Mouse (Mus musculus): ENCODE data around the gene Scfd1. TPM values are rescaled to one million over a fixed set of nuclear protein-coding genes. Genes with fewer than 3 reads are reported as not detected.

Gene Scfd1
- polyA plus RNA-seq, 1 experiment: 52.7 TPM

GRCm38 (mm10) chr12:51438311-51438710, 61.0 kb downstream of the Scfd1 start:
- Histone ChIP-seq H3K4me3 (ENCODE audit: insufficient read depth, low read depth, low read length) (no peak overlapping the region), H3K4me1 (ENCODE audit: control insufficient read depth, insufficient read depth, insufficient read length, low read length) (no peaks in the 10 kb centered on the region), H3K27ac (replicated peaks; ENCODE audit: low read depth, low read length) (no peak overlapping the region)

- no peak overlapping the region for H3K4me3 ChIP-seq (ENCODE audit: insufficient read depth, low read depth, low read length)
- H3K27ac ChIP-seq (replicated peaks; ENCODE audit: low read depth, low read length): no peak overlapping the region
- no peaks in the 10 kb centered on the region for H3K4me1 ChIP-seq (ENCODE audit: control insufficient read depth, insufficient read depth, insufficient read length, low read length)
These were observed 72.0 kb downstream of the Scfd1 start for GRCm38 (mm10) chr12:51449303-51449702.

- H3K4me3 ChIP-seq (ENCODE audit: insufficient read depth, low read depth, low read length): no peak overlapping the region
- H3K27ac ChIP-seq (replicated peaks; ENCODE audit: low read depth, low read length): no peak overlapping the region
- no peaks in the 10 kb centered on the region; the same call in 1 of the 2 replicates for H3K4me1 ChIP-seq (ENCODE audit: control insufficient read depth, insufficient read depth, insufficient read length, low read length)
These were observed 93.6 kb downstream of the Scfd1 start for GRCm38 (mm10) chr12:51470881-51471280.

DNA sequence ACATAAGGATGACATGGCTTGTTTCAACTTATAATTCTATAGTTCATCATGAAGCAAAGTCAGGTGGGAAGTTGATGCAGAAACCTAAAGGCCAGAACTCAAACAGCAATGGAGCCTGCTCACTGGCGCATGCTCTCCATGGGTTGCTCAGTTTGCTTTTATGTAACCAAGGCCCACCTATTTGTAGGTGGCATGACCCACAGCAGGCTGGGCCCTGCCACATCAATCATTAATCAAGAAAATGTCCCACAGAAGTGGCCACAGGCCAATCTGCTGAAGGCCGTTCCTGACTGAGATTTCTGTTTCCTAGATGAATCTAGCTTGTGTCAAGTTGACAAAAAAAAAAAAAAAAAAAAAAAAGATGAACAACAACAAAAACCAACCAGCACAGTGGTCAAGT, 103.9 kb downstream of the Scfd1 start:
- Histone ChIP-seq H3K4me3 (ENCODE audit: insufficient read depth, low read depth, low read length) (no peak overlapping the region), H3K27ac (replicated peaks; ENCODE audit: low read depth, low read length) (no peak overlapping the region), H3K4me1 (ENCODE audit: control insufficient read depth, insufficient read depth, insufficient read length, low read length) (no peaks in the 10 kb centered on the region)

DNA sequence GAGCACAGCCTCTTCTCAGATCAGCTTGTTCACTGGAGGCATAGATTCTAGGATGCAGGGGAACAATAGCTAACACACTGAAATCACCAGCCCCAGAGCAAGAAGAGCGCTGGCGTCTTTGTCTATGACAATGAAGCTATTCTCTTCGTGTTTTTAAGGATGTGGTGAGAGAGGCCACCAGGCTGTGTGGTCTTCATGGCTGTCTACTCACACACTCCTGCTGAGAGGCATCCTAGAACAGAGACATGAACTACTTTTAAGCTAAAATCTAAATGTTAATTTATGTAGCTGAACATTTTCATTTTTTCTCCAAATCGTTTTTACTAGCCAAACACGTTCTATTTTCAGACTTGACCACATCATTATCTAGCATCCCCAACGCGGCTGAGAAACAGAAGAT, 114.7 kb downstream of the Scfd1 start:
- H3K4me3 ChIP-seq (ENCODE audit: insufficient read depth, low read depth, low read length): no peak overlapping the region
- no peak overlapping the region for H3K27ac ChIP-seq (replicated peaks; ENCODE audit: low read depth, low read length)
- H3K4me1 ChIP-seq (ENCODE audit: control insufficient read depth, insufficient read depth, insufficient read length, low read length): no peaks in the 10 kb centered on the region

GRCm38 (mm10) chr12:51493476-51493875, 116.2 kb downstream of the Scfd1 start:
- Histone ChIP-seq H3K27ac (replicated peaks; ENCODE audit: low read depth, low read length) (no peak overlapping the region), H3K4me3 (ENCODE audit: insufficient read depth, low read depth, low read length) (no peak overlapping the region), H3K4me1 (ENCODE audit: control insufficient read depth, insufficient read depth, insufficient read length, low read length) (no peaks in the 10 kb centered on the region)

- Histone ChIP-seq H3K4me1 (ENCODE audit: control insufficient read depth, insufficient read depth, insufficient read length, low read length) (no peaks in the 10 kb centered on the region), H3K4me3 (ENCODE audit: insufficient read depth, low read depth, low read length) (no peak overlapping the region), H3K27ac (replicated peaks; ENCODE audit: low read depth, low read length) (no peak overlapping the region)
These were observed 117.3 kb downstream of the Scfd1 start for GRCm38 (mm10) chr12:51494641-51495040.

Other genes with a start within 250 kb of the Scfd1 start
- 1.7 and 2.1 TPM in 2 replicates for gene G2e3, start 29.4 kb upstream of the Scfd1 start, polyA plus RNA-seq (2012; ENCODE audit: insufficient read depth, insufficient read length, missing spikeins)
- not detected in 2 replicates for gene Coch, start 215.8 kb downstream of the Scfd1 start, polyA plus RNA-seq (2012; ENCODE audit: insufficient read depth, insufficient read length, missing spikeins)

Measured in brown adipose tissue, adult 24 weeks (tissue).